Mouse (Mus musculus): Measurements from ENCODE around the gene Prm1. TPM values are rescaled to one million over a fixed set of nuclear protein-coding genes. Genes with fewer than 3 reads are reported as not detected.

Gene Prm1
- total RNA-seq, 1 experiment, result not detected

DNA sequence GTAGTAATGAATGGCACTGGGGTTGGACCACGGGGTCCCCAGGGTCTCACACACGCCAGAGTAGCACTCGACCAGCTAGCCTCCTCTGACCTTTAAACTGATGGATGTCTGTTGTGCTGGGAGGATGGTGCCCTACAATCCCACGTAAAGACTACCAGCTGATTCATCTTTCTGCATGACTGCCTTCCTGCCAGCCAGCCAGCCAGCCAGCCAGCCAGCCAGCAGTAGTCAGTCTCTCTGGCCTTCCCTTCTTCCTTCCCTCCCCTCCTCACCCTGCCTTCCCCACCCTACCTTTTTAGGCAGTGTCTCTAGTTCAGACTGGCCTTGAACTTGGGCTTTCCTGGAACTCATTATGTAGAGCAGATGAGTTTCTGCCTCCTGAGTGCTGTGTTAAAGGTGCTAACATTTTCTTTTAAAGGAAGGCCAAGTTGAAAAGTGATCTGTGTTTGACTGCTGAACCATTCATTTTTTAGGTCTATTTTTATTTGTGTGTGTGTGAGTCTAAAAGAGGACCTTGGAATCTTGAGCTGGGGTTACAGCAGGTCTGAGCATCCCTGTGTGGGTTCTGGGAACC, 36.7 kb upstream of the Prm1 start:
- Histone ChIP-seq H3K36me3 (ENCODE audit: control insufficient read depth, insufficient read depth, low read length, poor library complexity, severe bottlenecking) (no peaks in the 10 kb centered on the region), H3K4me3 (ENCODE audit: insufficient read depth in 1 of 2, low read depth in 1 of 2, low read length in 2 of 2, poor library complexity in 1 of 2, severe bottlenecking in 1 of 2) (no peak overlapping the region), H3K9ac (ENCODE audit: insufficient read depth, low read depth, low read length, poor library complexity, severe bottlenecking) (no peak overlapping the region), H3K27ac (ENCODE audit: insufficient read depth, low read depth, low read length, poor library complexity, severe bottlenecking) (no peak overlapping the region), H3K4me1 (ENCODE audit: control insufficient read depth in 2 of 2, insufficient read depth in 2 of 2, low read length in 2 of 2, poor library complexity in 1 of 2) (peaks cover 2 to 11% of the 10 kb centered on the region in 2 experiments; a peak in 3 of 4 replicates), H3K9me3 (ENCODE audit: control insufficient read depth, insufficient read depth, low read depth, low read length) (no peaks in the 10 kb centered on the region)
- in situ Hi-C loops (cut with MboI; ENCODE audit: low sequenced_read_pairs in 2 of 2, unreplicated experiment in 2 of 2), result loop anchor here in 1 of 2 experiments (10.0 kb wide), 1 partner anchor 268 kb away; no protein-coding TSS in a partner anchor
- DNase-seq (ENCODE audit: low read depth, low spot score), result no peak
- TF ChIP-seq HCFC1 (IDR thresholded peaks at IDR 0.05; ENCODE audit: borderline replicate concordance, insufficient read depth, low read length), result no peak
- TF ChIP-seq ZC3H11A (IDR thresholded peaks at IDR 0.05; ENCODE audit: borderline replicate concordance, low read depth, low read length), result no peak
- no peak for TF ChIP-seq CHD2 (IDR thresholded peaks at IDR 0.05; ENCODE audit: low read depth, low read length)
- TF ChIP-seq ZNF384 (IDR thresholded peaks at IDR 0.05; ENCODE audit: low read depth, low read length), result no peak
- no peak for TF ChIP-seq MAFK (IDR thresholded peaks at IDR 0.05; ENCODE audit: insufficient read depth, low read depth, low read length)

- Histone ChIP-seq H3K4me1 (ENCODE audit: control insufficient read depth in 2 of 2, insufficient read depth in 2 of 2, low read length in 2 of 2, poor library complexity in 1 of 2) (peaks cover 4 to 11% of the 10 kb centered on the region in 2 experiments), H3K27ac (ENCODE audit: insufficient read depth, low read depth, low read length, poor library complexity, severe bottlenecking) (no peak overlapping the region), H3K36me3 (ENCODE audit: control insufficient read depth, insufficient read depth, low read length, poor library complexity, severe bottlenecking) (no peaks in the 10 kb centered on the region), H3K9ac (ENCODE audit: insufficient read depth, low read depth, low read length, poor library complexity, severe bottlenecking) (no peak overlapping the region), H3K9me3 (ENCODE audit: control insufficient read depth, insufficient read depth, low read depth, low read length) (no peaks in the 10 kb centered on the region), H3K4me3 (ENCODE audit: insufficient read depth in 1 of 2, low read depth in 1 of 2, low read length in 2 of 2, poor library complexity in 1 of 2, severe bottlenecking in 1 of 2) (no peak overlapping the region)
- no peak for DNase-seq (ENCODE audit: low read depth, low spot score)
- in situ Hi-C loops (cut with MboI; ENCODE audit: low sequenced_read_pairs in 2 of 2, unreplicated experiment in 2 of 2), result loop anchor here in 1 of 2 experiments (10.0 kb wide), 1 partner anchor 265 kb away; no protein-coding TSS in a partner anchor
- no peak for TF ChIP-seq ZC3H11A (IDR thresholded peaks at IDR 0.05; ENCODE audit: borderline replicate concordance, low read depth, low read length)
- TF ChIP-seq MAFK (IDR thresholded peaks at IDR 0.05; ENCODE audit: insufficient read depth, low read depth, low read length), result no peak
- no peak for TF ChIP-seq HCFC1 (IDR thresholded peaks at IDR 0.05; ENCODE audit: borderline replicate concordance, insufficient read depth, low read length)
- no peak for TF ChIP-seq ZNF384 (IDR thresholded peaks at IDR 0.05; ENCODE audit: low read depth, low read length)
- no peak for TF ChIP-seq CHD2 (IDR thresholded peaks at IDR 0.05; ENCODE audit: low read depth, low read length)
Measured at GRCm38 (mm10) chr16:10840018-10840417, 34.4 kb upstream of the Prm1 start.

- no peak for TF ChIP-seq CHD2 (IDR thresholded peaks at IDR 0.05; ENCODE audit: low read depth, low read length)
- TF ChIP-seq ZNF384 (IDR thresholded peaks at IDR 0.05; ENCODE audit: low read depth, low read length), result no peak
- no peak for TF ChIP-seq ZC3H11A (IDR thresholded peaks at IDR 0.05; ENCODE audit: borderline replicate concordance, low read depth, low read length)
- no peak for TF ChIP-seq HCFC1 (IDR thresholded peaks at IDR 0.05; ENCODE audit: borderline replicate concordance, insufficient read depth, low read length)
- TF ChIP-seq MAFK (IDR thresholded peaks at IDR 0.05; ENCODE audit: insufficient read depth, low read depth, low read length), result no peak
- H3K27ac ChIP-seq (ENCODE audit: insufficient read depth, low read depth, low read length, poor library complexity, severe bottlenecking), result no peak overlapping the region
- no peaks in the 10 kb centered on the region for H3K36me3 ChIP-seq (ENCODE audit: control insufficient read depth, insufficient read depth, low read length, poor library complexity, severe bottlenecking)
- H3K4me1 ChIP-seq (ENCODE audit: control insufficient read depth in 2 of 2, insufficient read depth in 2 of 2, low read length in 2 of 2, poor library complexity in 1 of 2), result peaks cover 3 to 9% of the 10 kb centered on the region in 2 experiments
- in situ Hi-C loops (cut with MboI; ENCODE audit: low sequenced_read_pairs in 2 of 2, unreplicated experiment in 2 of 2), result no loop called here
- no peak overlapping the region for H3K4me3 ChIP-seq (ENCODE audit: insufficient read depth in 1 of 2, low read depth in 1 of 2, low read length in 2 of 2, poor library complexity in 1 of 2, severe bottlenecking in 1 of 2)
- DNase-seq (ENCODE audit: low read depth, low spot score), result no peak
- H3K9me3 ChIP-seq (ENCODE audit: control insufficient read depth, insufficient read depth, low read depth, low read length), result no peaks in the 10 kb centered on the region
- H3K9ac ChIP-seq (ENCODE audit: insufficient read depth, low read depth, low read length, poor library complexity, severe bottlenecking), result no peak overlapping the region
Measured at GRCm38 (mm10) chr16:10838487-10839245, 33.0 kb upstream of the Prm1 start.

DNA sequence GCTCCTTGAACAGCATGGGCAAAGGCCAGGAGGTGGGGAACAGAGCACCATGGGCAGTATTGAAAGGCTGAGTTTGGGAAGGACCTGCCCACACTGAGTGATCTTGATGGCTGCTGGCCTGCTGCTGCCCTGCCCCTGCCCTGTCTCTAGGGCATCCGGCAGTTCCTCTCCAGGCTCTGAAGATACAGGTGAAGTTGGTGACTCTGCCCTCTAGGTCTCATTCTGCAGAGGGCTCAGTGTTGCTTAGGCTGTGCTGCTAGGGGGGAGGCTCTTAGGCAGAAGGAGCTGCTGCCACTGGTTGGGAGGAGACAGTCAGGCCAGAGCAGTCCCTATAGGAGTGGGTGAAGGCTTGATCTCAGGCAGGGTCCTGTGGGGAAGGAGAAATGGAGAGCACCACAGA, 32.3 kb upstream of the Prm1 start:
- H3K9ac ChIP-seq (ENCODE audit: insufficient read depth, low read depth, low read length, poor library complexity, severe bottlenecking), result no peak overlapping the region
- H3K4me3 ChIP-seq (ENCODE audit: insufficient read depth in 1 of 2, low read depth in 1 of 2, low read length in 2 of 2, poor library complexity in 1 of 2, severe bottlenecking in 1 of 2), result no peak overlapping the region
- in situ Hi-C loops (cut with MboI; ENCODE audit: low sequenced_read_pairs in 2 of 2, unreplicated experiment in 2 of 2), result no loop called here
- peaks cover 2 to 6% of the 10 kb centered on the region in 2 experiments; a peak in 2 of 4 replicates for H3K4me1 ChIP-seq (ENCODE audit: control insufficient read depth in 2 of 2, insufficient read depth in 2 of 2, low read length in 2 of 2, poor library complexity in 1 of 2)
- DNase-seq (ENCODE audit: low read depth, low spot score), result no peak
- TF ChIP-seq ZC3H11A (IDR thresholded peaks at IDR 0.05; ENCODE audit: borderline replicate concordance, low read depth, low read length) (no peak), CHD2 (IDR thresholded peaks at IDR 0.05; ENCODE audit: low read depth, low read length) (no peak), HCFC1 (IDR thresholded peaks at IDR 0.05; ENCODE audit: borderline replicate concordance, insufficient read depth, low read length) (no peak), MAFK (IDR thresholded peaks at IDR 0.05; ENCODE audit: insufficient read depth, low read depth, low read length) (no peak), ZNF384 (IDR thresholded peaks at IDR 0.05; ENCODE audit: low read depth, low read length) (no peak)
- no peaks in the 10 kb centered on the region for H3K36me3 ChIP-seq (ENCODE audit: control insufficient read depth, insufficient read depth, low read length, poor library complexity, severe bottlenecking)
- no peaks in the 10 kb centered on the region for H3K9me3 ChIP-seq (ENCODE audit: control insufficient read depth, insufficient read depth, low read depth, low read length)
- no peak overlapping the region for H3K27ac ChIP-seq (ENCODE audit: insufficient read depth, low read depth, low read length, poor library complexity, severe bottlenecking)

Data from ES-E14 (cell line).